ENCODE assay signal across 9 mouse cellular contexts in the genomic region with DNA sequence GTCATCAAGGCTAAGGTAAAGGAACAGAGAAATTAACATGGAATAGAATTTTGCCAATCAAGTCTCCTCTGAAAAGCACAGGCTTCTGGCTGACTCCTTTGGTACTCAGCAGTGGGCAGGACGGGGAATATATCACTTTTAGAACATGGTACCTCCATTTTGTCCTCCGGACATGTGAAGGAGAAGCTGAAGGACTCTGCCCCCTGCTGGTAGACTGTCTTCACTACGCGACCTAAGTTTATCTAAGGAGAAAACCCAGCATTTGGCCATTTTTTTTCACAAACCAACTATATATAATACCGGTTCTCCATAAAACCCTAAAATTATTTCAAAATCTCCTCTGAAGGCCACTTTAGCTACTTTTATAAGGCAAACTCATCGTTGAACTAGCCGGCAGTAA. TPM values are rescaled to one million over a fixed set of nuclear protein-coding genes. Genes with fewer than 3 reads are reported as not detected.
DNase-seq lines count a peak whose midpoint lies in the region; ATAC-seq lines count a peak whose summit lies in the region.
"Had no signal": no experiment of that assay in that cellular context is flagged by ENCODE, and none has a peak within 500 bp of the region (broad histone marks: within the 10 kb centered on the region; RNA-seq: fewer than 3 reads in every experiment).

No protein-coding gene starts in this region.

- peak; percentile 28 for DNase-seq in hindbrain, embryonic 14.5 days (ENCODE audit: low spot score)
- peak; percentile 22 for DNase-seq in thymus, postnatal 4 days
- no peak for DNase-seq in thymus, adult 18-20 months
- DNase-seq in embryonic facial prominence, embryonic 11.5 days (ENCODE audit: low spot score): peak; percentile 66
- DNase-seq in urinary bladder, postnatal 4 days (ENCODE audit: low spot score in 2 of 2): no peak
- no peak for DNase-seq in urinary bladder, adult 18-20 months (ENCODE audit: low spot score in 2 of 2)

- no peaks in the 10 kb centered on the region for H3K27me3 ChIP-seq in hindbrain, embryonic 14.5 days (ENCODE audit: control insufficient read depth, insufficient read depth, low read length)
- H3K27me3 ChIP-seq in hindbrain, embryonic 16.5 days (replicated peaks; ENCODE audit: control insufficient read depth, insufficient read depth, low read length): no peaks in the 10 kb centered on the region
- no peaks in the 10 kb centered on the region for H3K27me3 ChIP-seq in embryonic facial prominence, embryonic 11.5 days (ENCODE audit: control insufficient read depth, insufficient read depth, low read length)
- H3K27me3 ChIP-seq in intestine, embryonic 16.5 days (replicated peaks; ENCODE audit: control insufficient read depth, insufficient read depth, low read length): no peaks in the 10 kb centered on the region

- no peak overlapping the region for H3K9ac ChIP-seq in hindbrain, embryonic 14.5 days
- H3K9ac ChIP-seq in hindbrain, embryonic 16.5 days (ENCODE audit: low read depth, low read length): no peak overlapping the region
- no peak overlapping the region for H3K9ac ChIP-seq in embryonic facial prominence, embryonic 11.5 days (replicated peaks; ENCODE audit: low read length)
- H3K9ac ChIP-seq in intestine, embryonic 16.5 days (ENCODE audit: low read depth, low read length): no peak overlapping the region

- H3K9me3 ChIP-seq in hindbrain, embryonic 14.5 days (ENCODE audit: control insufficient read depth, low read length): no peaks in the 10 kb centered on the region
- H3K9me3 ChIP-seq in hindbrain, embryonic 16.5 days (ENCODE audit: control insufficient read depth, low read length): no peaks in the 10 kb centered on the region
- no peaks in the 10 kb centered on the region for H3K9me3 ChIP-seq in embryonic facial prominence, embryonic 11.5 days (replicated peaks; ENCODE audit: control insufficient read depth, low read length)
- no peaks in the 10 kb centered on the region for H3K9me3 ChIP-seq in intestine, embryonic 16.5 days (ENCODE audit: control insufficient read depth, low read length)

- H3K4me1 ChIP-seq in hindbrain, embryonic 14.5 days (replicated peaks; ENCODE audit: control insufficient read depth, insufficient read depth, low read length): no peaks in the 10 kb centered on the region
- no peaks in the 10 kb centered on the region for H3K4me1 ChIP-seq in hindbrain, embryonic 16.5 days (ENCODE audit: control insufficient read depth, insufficient read depth, low read depth, low read length)
- H3K4me1 ChIP-seq in embryonic facial prominence, embryonic 11.5 days (ENCODE audit: control insufficient read depth, insufficient read depth, low read length): no peaks in the 10 kb centered on the region
- H3K4me1 ChIP-seq in intestine, embryonic 16.5 days (ENCODE audit: control insufficient read depth, insufficient read depth, low read length): no peaks in the 10 kb centered on the region

- H3K4me3 ChIP-seq in hindbrain, embryonic 14.5 days (replicated peaks; ENCODE audit: low read length): no peak overlapping the region
- no peak overlapping the region for H3K4me3 ChIP-seq in hindbrain, embryonic 16.5 days (ENCODE audit: low read length)
- H3K4me3 ChIP-seq in embryonic facial prominence, embryonic 11.5 days (ENCODE audit: low read depth, low read length): no peak overlapping the region
- no peak overlapping the region for H3K4me3 ChIP-seq in intestine, embryonic 16.5 days (ENCODE audit: low read length)

- no peak overlapping the region for H3K4me2 ChIP-seq in hindbrain, embryonic 14.5 days (replicated peaks)
- H3K4me2 ChIP-seq in hindbrain, embryonic 16.5 days (ENCODE audit: low read length): no peak overlapping the region
- H3K4me2 ChIP-seq in embryonic facial prominence, embryonic 11.5 days (ENCODE audit: low read depth, low read length): no peak overlapping the region
- no peak overlapping the region for H3K4me2 ChIP-seq in intestine, embryonic 16.5 days (ENCODE audit: low read depth, low read length)

- no peaks in the 10 kb centered on the region for H3K36me3 ChIP-seq in hindbrain, embryonic 14.5 days (replicated peaks; ENCODE audit: control insufficient read depth, insufficient read depth)
- H3K36me3 ChIP-seq in hindbrain, embryonic 16.5 days (ENCODE audit: control insufficient read depth, insufficient read depth, low read length): no peaks in the 10 kb centered on the region
- no peaks in the 10 kb centered on the region for H3K36me3 ChIP-seq in embryonic facial prominence, embryonic 11.5 days (replicated peaks; ENCODE audit: control insufficient read depth, insufficient read depth, low read depth, low read length)
- no peaks in the 10 kb centered on the region for H3K36me3 ChIP-seq in intestine, embryonic 16.5 days (ENCODE audit: control insufficient read depth, insufficient read depth, low read length)

- 74% methylated on average over 7 of the region's 7 CpGs for WGBS in hindbrain, embryonic 14.5 days
- WGBS in hindbrain, embryonic 16.5 days: 77% methylated on average over 7 of the region's 7 CpGs
- 73% methylated on average over 7 of the region's 7 CpGs for WGBS in embryonic facial prominence, embryonic 11.5 days
- 67% methylated on average over 7 of the region's 7 CpGs for WGBS in intestine, embryonic 16.5 days

- ATAC-seq in hindbrain, embryonic 14.5 days (ENCODE audit: low FRiP score): no peak
- ATAC-seq in hindbrain, embryonic 16.5 days: no peak
- ATAC-seq in embryonic facial prominence, embryonic 11.5 days (replicated peaks; ENCODE audit: insufficient number of reproducible peaks, low FRiP score, low TSS enrichment, low read depth): no peak
- no peak for ATAC-seq in intestine, embryonic 16.5 days

- H3K27ac ChIP-seq in hindbrain, embryonic 14.5 days: no peak overlapping the region
- H3K27ac ChIP-seq in hindbrain, embryonic 16.5 days (ENCODE audit: low read depth, low read length): no peak overlapping the region
- no peak overlapping the region for H3K27ac ChIP-seq in embryonic facial prominence, embryonic 11.5 days (replicated peaks; ENCODE audit: low read depth, low read length)
- no peak overlapping the region for H3K27ac ChIP-seq in intestine, embryonic 16.5 days (ENCODE audit: low read length)

RNA-seq across cellular contexts. Expression of gene Krtap19-9b, which starts 6.2 kb away (rescaled TPM):
- polyA plus RNA-seq in hindbrain, embryonic 14.5 days (2014; fragmentation: Nextera tagmentation; extraction: Ambion mirVana): not detected in 2 replicates
- not detected in 2 replicates for polyA plus RNA-seq in hindbrain, embryonic 16.5 days (2015; fragmentation: Nextera tagmentation; extraction: Ambion mirVana)
- not detected in 2 replicates for polyA plus RNA-seq in embryonic facial prominence, embryonic 11.5 days (2014; fragmentation: Nextera tagmentation; extraction: Ambion mirVana)
- polyA plus RNA-seq in intestine, embryonic 16.5 days (2015; fragmentation: Nextera tagmentation; extraction: Ambion mirVana): not detected in 2 replicates
- polyA plus RNA-seq: heart, embryonic 16.5 days had no signal

RNA-seq across cellular contexts. Expression of gene Krtap16-3, which starts 24.4 kb away (rescaled TPM):
- not detected in 2 replicates for polyA plus RNA-seq in hindbrain, embryonic 14.5 days (2014; fragmentation: Nextera tagmentation; extraction: Ambion mirVana)
- not detected in 2 replicates for polyA plus RNA-seq in hindbrain, embryonic 16.5 days (2015; fragmentation: Nextera tagmentation; extraction: Ambion mirVana)
- polyA plus RNA-seq in embryonic facial prominence, embryonic 11.5 days (2014; fragmentation: Nextera tagmentation; extraction: Ambion mirVana): not detected in 2 replicates
- polyA plus RNA-seq in intestine, embryonic 16.5 days (2015; fragmentation: Nextera tagmentation; extraction: Ambion mirVana): not detected in 2 replicates
- polyA plus RNA-seq: heart, embryonic 16.5 days had no signal

RNA-seq across cellular contexts. Expression of gene Krtap19-5, which starts 42.0 kb away (rescaled TPM):
- not detected in 2 replicates for polyA plus RNA-seq in hindbrain, embryonic 14.5 days (2014; fragmentation: Nextera tagmentation; extraction: Ambion mirVana)
- not detected in 2 replicates for polyA plus RNA-seq in hindbrain, embryonic 16.5 days (2015; fragmentation: Nextera tagmentation; extraction: Ambion mirVana)
- polyA plus RNA-seq in embryonic facial prominence, embryonic 11.5 days (2014; fragmentation: Nextera tagmentation; extraction: Ambion mirVana): not detected in 2 replicates
- not detected in 2 replicates for polyA plus RNA-seq in intestine, embryonic 16.5 days (2015; fragmentation: Nextera tagmentation; extraction: Ambion mirVana)
- polyA plus RNA-seq: heart, embryonic 16.5 days had no signal

RNA-seq across cellular contexts. Expression of gene Krtap19-4, which starts 53.4 kb away (rescaled TPM):
- not detected in 2 replicates for polyA plus RNA-seq in hindbrain, embryonic 14.5 days (2014; fragmentation: Nextera tagmentation; extraction: Ambion mirVana)
- polyA plus RNA-seq in hindbrain, embryonic 16.5 days (2015; fragmentation: Nextera tagmentation; extraction: Ambion mirVana): not detected in 2 replicates
- polyA plus RNA-seq in embryonic facial prominence, embryonic 11.5 days (2014; fragmentation: Nextera tagmentation; extraction: Ambion mirVana): not detected in 2 replicates
- polyA plus RNA-seq in intestine, embryonic 16.5 days (2015; fragmentation: Nextera tagmentation; extraction: Ambion mirVana): not detected in 2 replicates
- polyA plus RNA-seq: heart, embryonic 16.5 days had no signal

Comparison
In these comparisons a context has a peak if more than half of its experiments do, and no peak if none do; other contexts are left out.
1. DNase-seq: peak in hindbrain, embryonic 14.5 days (single experiment), thymus, postnatal 4 days (single experiment) and embryonic facial prominence, embryonic 11.5 days (single experiment); none in thymus, adult 18-20 months (0 of 2), urinary bladder, postnatal 4 days (0 of 2) and urinary bladder, adult 18-20 months (0 of 2).